Mouse (Mus musculus) CH12.LX (cell line): ENCODE measurements around the gene Klhl3. TPM values are rescaled to one million over a fixed set of nuclear protein-coding genes. Genes with fewer than 3 reads are reported as not detected.

Source experiments
- DNase-seq: peaks from one replicate; pipeline ENCODE4 v3.0.0-alpha.2; 2013; ENCODE audit errors: extremely low read depth
- H3K27ac ChIP-seq: 2 replicates; pipeline ENCODE4 v1.5.1; 2012; ENCODE audit warnings: low read depth, mild to moderate bottlenecking, control low read depth, moderate library complexity; ENCODE audit not compliant: insufficient read depth
- H3K27me3 ChIP-seq: replicated peaks from 2 replicates; pipeline ENCODE3; 2012; ENCODE audit warnings: inconsistent platforms
- H3K36me3 ChIP-seq, 2 experiments: replicated peaks in 1 of 2; 2 replicates each; pipeline versions ENCODE3 to v1.6.1; 2012; ENCODE audit warnings: inconsistent platforms in 1 of 2, low read length in 1 of 2, mild to moderate bottlenecking in 1 of 2, mixed read lengths in 1 of 2, moderate library complexity in 1 of 2; ENCODE audit not compliant: control insufficient read depth in 1 of 2, insufficient read depth in 1 of 2
- H3K4me1 ChIP-seq, 2 experiments: 2 replicates each; pipeline ENCODE4 v1.6.1; 2012; ENCODE audit warnings: inconsistent platforms in 1 of 2, moderate library complexity in 1 of 2; ENCODE audit not compliant: insufficient read depth in 2 of 2, control insufficient read depth in 1 of 2
- H3K4me2 ChIP-seq: 2 replicates; pipeline ENCODE4 v1.6.1; 2012; ENCODE audit warnings: low read depth, mild to moderate bottlenecking, control low read depth; ENCODE audit not compliant: poor library complexity, insufficient read depth, severe bottlenecking
- H3K4me3 ChIP-seq, 3 experiments: fragments of 150-350 bp in 1 of 3; sonication (generic) in 1 of 3; replicated peaks in 1 of 3; 2 replicates each; pipeline versions ENCODE3 to v1.5.1; 2011 to 2012; ENCODE audit warnings: low read depth in 2 of 3, low read length in 2 of 3, mild to moderate bottlenecking in 2 of 3, moderate library complexity in 2 of 3, control low read depth in 1 of 3, improper control_type of control experiment in 1 of 3, inconsistent platforms in 1 of 3, mixed read lengths in 1 of 3; ENCODE audit not compliant: poor library complexity in 1 of 3
- H3K79me2 ChIP-seq: replicated peaks from 2 replicates; pipeline ENCODE4 v1.6.1; 2012; ENCODE audit warnings: mild to moderate bottlenecking, moderate library complexity; ENCODE audit not compliant: control insufficient read depth, poor library complexity, insufficient read depth, severe bottlenecking; ENCODE audit errors: extremely low read depth
- H3K9ac ChIP-seq: 2 replicates; pipeline ENCODE4 v1.6.1; 2012; ENCODE audit warnings: low read depth, mild to moderate bottlenecking, control low read depth, moderate library complexity; ENCODE audit not compliant: insufficient read depth
- H3K9me3 ChIP-seq: replicated peaks from 2 replicates; pipeline ENCODE3; 2012; ENCODE audit warnings: low read length, inconsistent platforms, mixed read lengths
- BHLHE40 ChIP-seq: IDR thresholded peaks from 2 replicates; pipeline ENCODE4 v1.6.1; 2011; ENCODE audit warnings: mild to moderate bottlenecking, low read depth, low read length, improper control_type of control experiment
- CHD1 ChIP-seq: IDR thresholded peaks from 2 replicates; pipeline ENCODE4 v1.6.1; 2012; ENCODE audit warnings: low read depth, low read length, improper control_type of control experiment, inconsistent platforms
- CTCF ChIP-seq, 2 experiments: IDR thresholded peaks in 1 of 2; conservative IDR thresholded peaks in 1 of 2; 2 replicates each; pipeline ENCODE4 v1.5.1; 2011 to 2012; ENCODE audit warnings: low read depth in 2 of 2, low read length in 2 of 2, improper control_type of control experiment in 1 of 2, inconsistent platforms in 1 of 2, mild to moderate bottlenecking in 1 of 2, moderate library complexity in 1 of 2
- E2F4 ChIP-seq: IDR thresholded peaks from 2 replicates; pipeline ENCODE4 v1.6.1; 2011; ENCODE audit warnings: low read depth, low read length, improper control_type of control experiment; ENCODE audit not compliant: insufficient replicate concordance
- ELF1 ChIP-seq: IDR thresholded peaks from 2 replicates; pipeline ENCODE4 v1.6.1; 2014; ENCODE audit warnings: low read depth, mild to moderate bottlenecking, inconsistent platforms, low read length, improper control_type of control experiment
- ETS1 ChIP-seq: conservative IDR thresholded peaks from 2 replicates; pipeline ENCODE4 v1.6.1; 2012; ENCODE audit warnings: low read depth, mild to moderate bottlenecking, inconsistent platforms, low read length, improper control_type of control experiment, moderate library complexity
- GABPA ChIP-seq: IDR thresholded peaks from 2 replicates; pipeline ENCODE4 v1.6.1; 2012; ENCODE audit warnings: low read depth, low read length, improper control_type of control experiment, inconsistent platforms; ENCODE audit not compliant: insufficient replicate concordance
- HCFC1 ChIP-seq: IDR thresholded peaks from 2 replicates; pipeline ENCODE4 v1.6.1; 2012; ENCODE audit warnings: low read depth, mild to moderate bottlenecking, inconsistent platforms, low read length, improper control_type of control experiment
- IRF4 ChIP-seq: IDR thresholded peaks from 2 replicates; pipeline ENCODE4 v1.6.1; 2014; ENCODE audit warnings: low read depth, mild to moderate bottlenecking, inconsistent platforms, low read length, improper control_type of control experiment
- JUN ChIP-seq: IDR thresholded peaks from 2 replicates; pipeline ENCODE4 v1.6.1; 2011; ENCODE audit warnings: low read depth, mild to moderate bottlenecking, low read length, improper control_type of control experiment, moderate library complexity; ENCODE audit not compliant: insufficient read depth
- JUND ChIP-seq: conservative IDR thresholded peaks from 2 replicates; pipeline ENCODE4 v1.6.1; 2011; ENCODE audit warnings: low read depth, low read length, improper control_type of control experiment
- MAFK ChIP-seq: IDR thresholded peaks from 2 replicates; pipeline ENCODE4 v1.6.1; 2011; ENCODE audit warnings: low read length, improper control_type of control experiment; ENCODE audit not compliant: insufficient replicate concordance
- MAX ChIP-seq: IDR thresholded peaks from 2 replicates; pipeline ENCODE4 v1.6.1; 2011; ENCODE audit warnings: low read length, improper control_type of control experiment
- MAZ ChIP-seq: IDR thresholded peaks from 2 replicates; pipeline ENCODE4 v1.6.1; 2012; ENCODE audit warnings: low read depth, mild to moderate bottlenecking, inconsistent platforms, low read length, improper control_type of control experiment, moderate library complexity
- MXI1 ChIP-seq: IDR thresholded peaks from 2 replicates; pipeline ENCODE4 v1.6.1; 2011; ENCODE audit warnings: mild to moderate bottlenecking, low read depth, low read length, improper control_type of control experiment
- NELFE ChIP-seq: IDR thresholded peaks from 2 replicates; pipeline ENCODE4 v1.6.1; 2011; ENCODE audit warnings: low read depth, low read length, improper control_type of control experiment
- PAX5 ChIP-seq: IDR thresholded peaks from 2 replicates; pipeline ENCODE4 v1.6.1; 2012; ENCODE audit warnings: low read length, inconsistent platforms, mixed read lengths
- POLR2A ChIP-seq: IDR thresholded peaks from 2 replicates; pipeline ENCODE4 v1.6.1; 2011; ENCODE audit warnings: low read depth, mild to moderate bottlenecking, improper control_type of control experiment, low read length
- POLR2AphosphoS2 ChIP-seq: IDR thresholded peaks from 2 replicates; pipeline ENCODE4 v1.6.1; 2011; ENCODE audit warnings: low read depth, low read length, improper control_type of control experiment
- RAD21 ChIP-seq: IDR thresholded peaks from 2 replicates; pipeline ENCODE4 v1.6.1; 2011; ENCODE audit warnings: low read depth, mild to moderate bottlenecking, low read length, improper control_type of control experiment, moderate library complexity
- SIN3A ChIP-seq: IDR thresholded peaks from 2 replicates; pipeline ENCODE4 v1.6.1; 2012; ENCODE audit warnings: low read length, improper control_type of control experiment, inconsistent platforms
- SMC3 ChIP-seq: IDR thresholded peaks from 2 replicates; pipeline ENCODE4 v1.6.1; 2011; ENCODE audit warnings: low read depth, low read length, improper control_type of control experiment
- TBP ChIP-seq: conservative IDR thresholded peaks from 2 replicates; pipeline ENCODE4 v1.6.1; 2011; ENCODE audit warnings: low read depth, low read length, improper control_type of control experiment
- UBTF ChIP-seq: IDR thresholded peaks from 2 replicates; pipeline ENCODE4 v1.6.1; 2012; ENCODE audit warnings: low read depth, mild to moderate bottlenecking, inconsistent platforms, low read length, improper control_type of control experiment, moderate library complexity
- USF1 ChIP-seq: IDR thresholded peaks from 2 replicates; pipeline ENCODE4 v1.6.1; 2014; ENCODE audit warnings: low read depth, mild to moderate bottlenecking, inconsistent platforms, low read length, improper control_type of control experiment
- USF2 ChIP-seq: conservative IDR thresholded peaks from 2 replicates; pipeline ENCODE4 v1.6.1; 2011; ENCODE audit warnings: low read depth, low read length, improper control_type of control experiment
- ZC3H11A ChIP-seq: IDR thresholded peaks from 2 replicates; pipeline ENCODE4 v1.6.1; 2012; ENCODE audit warnings: low read depth, mild to moderate bottlenecking, inconsistent platforms, low read length, improper control_type of control experiment
- ZMIZ1 ChIP-seq: IDR thresholded peaks from 2 replicates; pipeline ENCODE4 v1.6.1; 2012; ENCODE audit warnings: low read depth, mild to moderate bottlenecking, inconsistent platforms, low read length, improper control_type of control experiment
- dilution Hi-C: fragments of 300-500 bp; cut with MboI; formaldehyde crosslinking; loops from 2 replicates; pipeline ENCODE4 v1.14.3; 2020; ENCODE audit warnings: low sequenced_read_pairs; ENCODE audit not compliant: extremely low pct_unique_long_range_greater_than_20kb, extremely low pct_ligation_motif_present
- in situ Hi-C: fragments of 300-500 bp; cut with MboI; formaldehyde crosslinking; loops from 3 replicates; pipeline ENCODE4 v1.14.3; 2019; ENCODE audit warnings: low sequenced_read_pairs, low pct_ligation_motif_present, low pct_unique_long_range_greater_than_20kb, mixed read lengths
- polyA plus RNA-seq: library from polyadenylated mRNA; unstranded; fragments of >175 nt; gene quantifications from 2 replicates; pipeline ENCODE4 v1.2.1, GENCODE M21; 2012; ENCODE audit warnings: low read depth; ENCODE audit not compliant: insufficient read length
- total RNA-seq, 2 experiments: library from RNA; depleted of rRNA; stranded (reverse); fragments of 300-350 nt in 1 of 2; fragments of >200 nt in 1 of 2; gene quantifications; 2 replicates each; pipeline ENCODE4 v1.2.3; 2012 to 2014

Klhl3 gene
- total and polyA plus RNA-seq, 3 experiments: not detected

GRCm38 (mm10) chr13:58074466-58074865 lies 38.9 kb downstream of the Klhl3 start:
- Histone ChIP-seq H3K4me2 (no peak overlapping the region), H3K9ac (no peak overlapping the region), H3K27me3 (peaks cover 47% of the 10 kb centered on the region), H3K27ac (no peak overlapping the region)
- DNase-seq: no peak
- TF ChIP-seq ZC3H11A: no peak
- no peak for TF ChIP-seq MAZ
- TF ChIP-seq RAD21: no peak
- no peak for TF ChIP-seq ZMIZ1
- no peak for TF ChIP-seq JUND
- no peak for TF ChIP-seq CTCF (conservative IDR thresholded peaks at IDR 0.05 in 1 of 2, IDR thresholded peaks at IDR 0.05 in 1 of 2; ENCODE audit: low read depth in 2 of 2, low read length in 2 of 2)
- TF ChIP-seq MXI1: no peak
- TF ChIP-seq POLR2A: no peak
- no peak for TF ChIP-seq IRF4
- no peak for TF ChIP-seq ETS1
- TF ChIP-seq CHD1: no peak
- TF ChIP-seq USF2: no peak
- no peak for TF ChIP-seq BHLHE40
- TF ChIP-seq UBTF: no peak
- TF ChIP-seq NELFE: no peak
- TF ChIP-seq MAFK: no peak
- TF ChIP-seq GABPA: no peak
- no peak for TF ChIP-seq POLR2AphosphoS2
- TF ChIP-seq, all 38 proteins: peak for 0
- dilution Hi-C loops: no loop called here
- H3K79me2 ChIP-seq: no peaks in the 10 kb centered on the region
- H3K36me3 ChIP-seq: no peaks in the 10 kb centered on the region
- H3K4me3 ChIP-seq: no peak overlapping the region
- H3K9me3 ChIP-seq: peaks cover 4% of the 10 kb centered on the region
- in situ Hi-C loops: no loop called here
- no peaks in the 10 kb centered on the region for H3K4me1 ChIP-seq

- dilution Hi-C loops: no loop called here
- Histone ChIP-seq H3K27me3 (peaks cover 45% of the 10 kb centered on the region), H3K79me2 (no peaks in the 10 kb centered on the region), H3K9ac (no peak overlapping the region), H3K27ac (no peak overlapping the region), H3K4me2 (no peak overlapping the region), H3K4me1 (no peaks in the 10 kb centered on the region), H3K9me3 (peaks cover 8% of the 10 kb centered on the region), H3K4me3 (no peak overlapping the region), H3K36me3 (no peaks in the 10 kb centered on the region)
- no peak for DNase-seq
- in situ Hi-C loops: no loop called here
- TF ChIP-seq USF1 (no peak), ETS1 (no peak), ELF1 (no peak), JUN (no peak), MAX (no peak), MAFK (no peak), E2F4 (no peak), RAD21 (no peak), PAX5 (no peak), HCFC1 (no peak), SIN3A (no peak), CTCF (conservative IDR thresholded peaks at IDR 0.05 in 1 of 2, IDR thresholded peaks at IDR 0.05 in 1 of 2; ENCODE audit: low read depth in 2 of 2, low read length in 2 of 2) (no peak), CHD1 (no peak), MAZ (no peak), SMC3 (no peak), NELFE (no peak), POLR2AphosphoS2 (no peak), TBP (no peak)
Measured at GRCm38 (mm10) chr13:58073254-58073882, 40.0 kb downstream of the Klhl3 start.
